Mouse (Mus musculus) limb, embryonic 14.5 days (tissue): ENCODE results near the gene Kcnmb1. TPM values are rescaled to one million over a fixed set of nuclear protein-coding genes. Genes with fewer than 3 reads are reported as not detected.

Source experiments
- ATAC-seq: fragments of 200-750 bp; cut with Nextera tagmentation; 2 replicates; pipeline ENCODE4 v1.8.0; 2017; ENCODE audit warnings: low read depth, moderate number of reproducible peaks, moderate TSS enrichment; ENCODE audit not compliant: low FRiP score
- DNase-seq: peaks from one replicate; pipeline ENCODE4 v3.0.0-alpha.2; 2015; ENCODE audit warnings: low spot score
- H3K27ac ChIP-seq: fragments of 300-500 bp; sonication (generic); replicated peaks from 2 replicates; pipeline ENCODE4 v1.5.1; 2014; ENCODE audit warnings: low read depth, mild to moderate bottlenecking, low read length, moderate library complexity, mixed read lengths
- H3K27me3 ChIP-seq: fragments of 300-500 bp; sonication (generic); 2 replicates; pipeline ENCODE4 v1.6.1; 2014; ENCODE audit warnings: low read length, mixed read lengths; ENCODE audit not compliant: control insufficient read depth, insufficient read depth
- H3K36me3 ChIP-seq: fragments of 300-500 bp; sonication (generic); 2 replicates; pipeline ENCODE4 v1.6.1; 2014; ENCODE audit warnings: mild to moderate bottlenecking, low read length, moderate library complexity, mixed read lengths; ENCODE audit not compliant: control insufficient read depth, insufficient read depth
- H3K4me1 ChIP-seq: fragments of 300-500 bp; sonication (generic); 2 replicates; pipeline ENCODE4 v1.6.1; 2014; ENCODE audit warnings: antibody characterized with exemption, low read length, mixed read lengths; ENCODE audit not compliant: control insufficient read depth, insufficient read depth
- H3K4me2 ChIP-seq: fragments of 300-500 bp; sonication (generic); replicated peaks from 2 replicates; pipeline ENCODE4 v1.6.1; 2014; ENCODE audit warnings: low read depth, mild to moderate bottlenecking, low read length, moderate library complexity; ENCODE audit not compliant: severe bottlenecking
- H3K4me3 ChIP-seq: fragments of 300-500 bp; sonication (generic); replicated peaks from 2 replicates; pipeline ENCODE4 v1.5.1; 2014; ENCODE audit warnings: low read length
- H3K9ac ChIP-seq: fragments of 300-500 bp; sonication (generic); 2 replicates; pipeline ENCODE4 v1.6.1; 2014; ENCODE audit warnings: mild to moderate bottlenecking, low read depth, low read length, moderate library complexity; ENCODE audit not compliant: severe bottlenecking
- H3K9me3 ChIP-seq: fragments of 300-500 bp; sonication (generic); 2 replicates; pipeline ENCODE4 v1.6.1; 2016; ENCODE audit warnings: low read length; ENCODE audit not compliant: control insufficient read depth
- POLR2A ChIP-seq: fragments of 200-500 bp; IDR thresholded peaks from 2 replicates; pipeline ENCODE4 v1.8.0; 2012; ENCODE audit warnings: inconsistent platforms, mild to moderate bottlenecking, moderate library complexity, borderline replicate concordance; ENCODE audit not compliant: insufficient read depth, insufficient read length; ENCODE audit errors: extremely low read depth
- WGBS: fragments of 180-500 bp; shearing (Covaris S2); extraction: QIAGEN DNeasy Blood & Tissue Kit; methylation state at CpG from one replicate; pipeline ENCODE4 v1.1.7; 2014; 5-methylcytosine and 5-hydroxymethylcytosine counted together
- polyA plus RNA-seq, 2 experiments: library from polyadenylated mRNA; depleted of rRNA in 1 of 2; stranded (reverse) in 1 of 2; unstranded in 1 of 2; fragments of >200 nt; fragmentation: Nextera tagmentation in 1 of 2; extraction: Ambion mirVana in 1 of 2; gene quantifications; 2 replicates each; pipeline versions ENCODE4 v1.2.1 to v1.2.3; 2012 to 2014

Kcnmb1 gene
- polyA plus RNA-seq, 2 experiments: 0.10 to 0.18 TPM

GRCm38 (mm10) chr11:33986525-33986924, 23.7 kb downstream of the Kcnmb1 start:
- H3K4me2 ChIP-seq: no peak overlapping the region
- no peaks in the 10 kb centered on the region for H3K36me3 ChIP-seq
- no peaks in the 10 kb centered on the region for H3K9me3 ChIP-seq
- H3K4me3 ChIP-seq: no peak overlapping the region
- H3K4me1 ChIP-seq: no peaks in the 10 kb centered on the region
- no peaks in the 10 kb centered on the region for H3K27me3 ChIP-seq
- no peak overlapping the region for H3K27ac ChIP-seq
- WGBS: 89% methylated on average over 2 of the region's 2 CpGs
- TF ChIP-seq POLR2A: no peak
- ATAC-seq: no peak
- H3K9ac ChIP-seq: no peak overlapping the region
- no peak for DNase-seq

- no peak for TF ChIP-seq POLR2A
- ATAC-seq (no peak), DNase-seq (no peak)
- Histone ChIP-seq H3K4me2 (no peak overlapping the region), H3K4me1 (no peaks in the 10 kb centered on the region), H3K36me3 (no peaks in the 10 kb centered on the region), H3K9me3 (no peaks in the 10 kb centered on the region), H3K27ac (no peak overlapping the region), H3K9ac (no peak overlapping the region), H3K4me3 (no peak overlapping the region), H3K27me3 (no peaks in the 10 kb centered on the region; the same call in 1 of the 2 replicates)
- 78% methylated on average over 5 of the region's 5 CpGs for WGBS
These were observed 27.2 kb downstream of the Kcnmb1 start for GRCm38 (mm10) chr11:33990002-33990401.

GRCm38 (mm10) chr11:33992938-33993337, 30.1 kb downstream of the Kcnmb1 start, which contains the start of gene Kcnip1:
TSS of gene Kcnip1 (minus strand) at chr11:33993152.
- WGBS: 4% methylated on average over 10 of the region's 12 CpGs
- no peak for DNase-seq

GRCm38 (mm10) chr11:33993496-33993895, 30.7 kb downstream of the Kcnmb1 start:
- peak overlapping the region; percentile 24 for H3K4me2 ChIP-seq
- H3K36me3 ChIP-seq: no peaks in the 10 kb centered on the region
- H3K27ac ChIP-seq: no peak overlapping the region
- H3K27me3 ChIP-seq: no peaks in the 10 kb centered on the region; the same call in 1 of the 2 replicates
- no peak overlapping the region for H3K4me3 ChIP-seq
- no peaks in the 10 kb centered on the region for H3K9me3 ChIP-seq
- H3K4me1 ChIP-seq: no peaks in the 10 kb centered on the region
- H3K9ac ChIP-seq: no peak overlapping the region
- 56% methylated on average over 5 of the region's 5 CpGs for WGBS
- DNase-seq (no peak), ATAC-seq (no peak)
- no peak for TF ChIP-seq POLR2A

More at GRCm38 (mm10) chr11:33992938-33993337, 30.1 kb downstream of the Kcnmb1 start, which contains the start of gene Kcnip1:
- Histone ChIP-seq H3K9me3 (no peaks in the 10 kb centered on the region), H3K4me1 (no peaks in the 10 kb centered on the region), H3K36me3 (no peaks in the 10 kb centered on the region), H3K27ac (no peak within 1 kb of the TSS), H3K4me2 (peak within 1 kb of the TSS; percentile 24), H3K4me3 (no peak within 1 kb of the TSS), H3K27me3 (no peaks in the 10 kb centered on the region; the same call in 1 of the 2 replicates), H3K9ac (peak within 1 kb of the TSS; percentile 40)
- ATAC-seq: no peak
- no peak for TF ChIP-seq POLR2A

GRCm38 (mm10) chr11:33998244-33998643, 35.4 kb downstream of the Kcnmb1 start:
- no peaks in the 10 kb centered on the region; the same call in 1 of the 2 replicates for H3K27me3 ChIP-seq
- ATAC-seq: no peak

More at GRCm38 (mm10) chr11:33998244-33998643, 35.4 kb downstream of the Kcnmb1 start:
- H3K4me2 ChIP-seq: no peak overlapping the region
- DNase-seq: no peak
- H3K9ac ChIP-seq: no peak overlapping the region
- no peaks in the 10 kb centered on the region for H3K9me3 ChIP-seq
- TF ChIP-seq POLR2A: no peak
- H3K27ac ChIP-seq: no peak overlapping the region
- 59% methylated on average over 10 of the region's 10 CpGs for WGBS
- H3K4me3 ChIP-seq: no peak overlapping the region
- H3K36me3 ChIP-seq: no peaks in the 10 kb centered on the region
- no peaks in the 10 kb centered on the region for H3K4me1 ChIP-seq
